Mouse (Mus musculus): ENCODE data around the gene Elfn2. TPM values are rescaled to one million over a fixed set of nuclear protein-coding genes. Genes with fewer than 3 reads are reported as not detected.

Gene Elfn2
- total and polyA plus RNA-seq, 2 experiments from 2014 or later = 10.1 to 51.6 TPM

DNA sequence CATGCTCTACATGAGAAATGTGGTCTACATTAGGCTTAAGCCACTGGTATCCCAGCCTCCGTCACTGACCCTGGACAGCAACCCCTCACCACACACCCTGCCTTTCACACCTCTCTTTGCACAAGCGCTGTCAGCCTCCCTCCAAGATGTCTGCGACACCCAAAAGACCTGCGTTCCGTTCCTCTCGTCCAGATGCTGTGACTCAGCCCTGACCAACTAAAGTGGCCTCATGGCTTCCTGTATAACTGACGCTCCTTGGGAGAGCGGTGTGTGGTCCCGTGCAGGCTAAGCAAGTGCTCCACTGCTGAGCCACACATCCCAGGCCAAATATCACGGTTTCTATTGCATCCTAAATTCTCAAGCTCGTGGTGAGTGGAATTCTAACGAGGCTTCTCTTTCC is 22.1 kb upstream of the Elfn2 start:
- ATAC-seq (no peak), DNase-seq (no peak)
- Histone ChIP-seq H3K27ac (ENCODE audit: low read depth, low read length) (no peak overlapping the region), H3K27me3 (ENCODE audit: insufficient read depth, low read length) (no peaks in the 10 kb centered on the region), H3K9ac (no peak overlapping the region), H3K4me1 (ENCODE audit: insufficient read depth) (peaks cover 9% of the 10 kb centered on the region), H3K36me3 (ENCODE audit: insufficient read depth) (no peaks in the 10 kb centered on the region), H3K9me3 (ENCODE audit: low read length) (no peaks in the 10 kb centered on the region), H3K4me2 (ENCODE audit: low read depth) (no peak overlapping the region), H3K4me3 (ENCODE audit: low read depth, low read length) (no peak overlapping the region)
- WGBS = 69% methylated on average over 12 of the region's 12 CpGs
- no peak for TF ChIP-seq CTCF (IDR thresholded peaks at IDR 0.05; ENCODE audit: low read depth)

DNA sequence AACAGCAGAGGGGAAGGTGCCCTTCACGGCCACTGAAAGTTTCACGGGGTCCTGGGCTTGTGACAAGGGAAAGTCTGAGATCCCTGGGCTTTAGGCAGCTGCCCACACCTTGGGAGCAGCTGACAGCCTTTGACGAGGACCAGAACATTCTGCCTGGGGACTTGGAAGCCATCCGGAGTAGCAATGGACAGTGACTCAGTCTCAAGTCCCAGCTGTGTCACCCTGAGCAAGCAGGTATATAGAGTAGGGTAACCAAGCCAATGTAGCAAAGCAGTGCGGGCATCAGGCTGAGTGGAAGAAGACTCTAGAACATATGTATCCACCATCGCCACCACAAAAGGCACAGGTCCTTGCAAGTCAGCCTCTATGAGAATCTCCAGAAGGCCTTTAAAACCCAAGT is 18.6 kb upstream of the Elfn2 start:
- Histone ChIP-seq H3K9ac (no peak overlapping the region), H3K36me3 (ENCODE audit: insufficient read depth) (no peaks in the 10 kb centered on the region), H3K27me3 (ENCODE audit: insufficient read depth, low read length) (no peaks in the 10 kb centered on the region), H3K4me2 (ENCODE audit: low read depth) (no peak overlapping the region), H3K4me3 (ENCODE audit: low read depth, low read length) (no peak overlapping the region), H3K4me1 (ENCODE audit: insufficient read depth) (peaks cover 16% of the 10 kb centered on the region), H3K9me3 (ENCODE audit: low read length) (no peaks in the 10 kb centered on the region), H3K27ac (ENCODE audit: low read depth, low read length) (peak overlapping the region; percentile 74)
- 61% methylated on average over 6 of the region's 6 CpGs for WGBS
- DNase-seq (no peak), ATAC-seq (no peak)
- no peak for TF ChIP-seq CTCF (IDR thresholded peaks at IDR 0.05; ENCODE audit: low read depth)

DNA sequence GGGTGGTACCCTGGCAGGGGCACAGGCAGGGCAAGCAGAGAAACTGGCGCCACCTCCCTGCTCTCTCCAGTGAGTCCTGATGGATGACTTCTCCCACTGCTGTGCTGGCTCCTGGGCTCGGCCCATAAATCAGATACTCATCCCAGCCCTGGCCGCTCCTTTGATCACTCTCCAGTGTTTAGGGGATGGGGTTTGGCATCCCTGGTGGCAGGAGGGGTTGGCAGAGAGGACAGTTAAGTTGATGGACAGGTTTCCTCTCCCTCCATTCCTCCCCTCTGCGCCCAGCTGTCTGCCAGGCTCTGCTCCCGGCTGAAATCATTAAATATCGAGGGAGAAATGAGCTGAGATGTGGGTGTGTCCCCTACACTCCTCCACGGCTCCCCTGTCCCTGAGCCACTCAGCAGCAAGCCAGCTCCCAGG is 18.1 kb upstream of the Elfn2 start:
- Histone ChIP-seq H3K36me3 (ENCODE audit: insufficient read depth) (no peaks in the 10 kb centered on the region), H3K27ac (ENCODE audit: low read depth, low read length) (peak overlapping the region; percentile 86), H3K9me3 (ENCODE audit: low read length) (no peaks in the 10 kb centered on the region), H3K27me3 (ENCODE audit: insufficient read depth, low read length) (no peaks in the 10 kb centered on the region), H3K4me3 (ENCODE audit: low read depth, low read length) (no peak overlapping the region), H3K4me2 (ENCODE audit: low read depth) (no peak overlapping the region), H3K9ac (no peak overlapping the region), H3K4me1 (ENCODE audit: insufficient read depth) (peaks cover 16% of the 10 kb centered on the region)
- no peak for TF ChIP-seq CTCF (IDR thresholded peaks at IDR 0.05; ENCODE audit: low read depth)
- peak; percentile 64 for ATAC-seq
- WGBS = 18% methylated on average over 7 of the region's 7 CpGs
- peak; percentile 67 for DNase-seq

DNA sequence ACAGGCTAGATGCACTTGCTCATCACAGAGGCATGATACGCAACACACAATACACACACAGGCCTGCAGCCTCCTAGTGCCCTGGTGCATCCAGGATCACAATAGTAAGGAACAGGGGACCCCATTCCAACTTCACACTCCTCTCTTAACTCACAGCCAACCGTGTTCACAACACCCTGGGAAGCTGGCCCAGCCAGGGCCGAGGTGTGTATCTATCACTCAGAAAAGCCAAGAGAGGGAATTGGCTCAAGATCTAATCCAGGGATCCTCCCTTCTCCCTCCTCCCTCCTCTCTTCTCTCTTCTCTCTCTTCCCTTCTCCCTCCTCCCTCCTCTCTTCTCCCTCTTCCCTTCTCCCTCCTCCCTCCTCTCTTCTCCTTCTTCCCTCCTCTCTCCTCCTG is 17.6 kb upstream of the Elfn2 start:
- H3K36me3 ChIP-seq (ENCODE audit: insufficient read depth) = no peaks in the 10 kb centered on the region
- no peak overlapping the region for H3K4me3 ChIP-seq (ENCODE audit: low read depth, low read length)
- H3K9ac ChIP-seq = peak overlapping the region; percentile 22; the same call in 1 of the 2 replicates
- WGBS = 31% methylated on average over 3 of the region's 3 CpGs
- H3K4me2 ChIP-seq (ENCODE audit: low read depth) = 0 out of 2 replicates have a peak overlapping the region, but pooled peaks have one; percentile 6
- H3K27ac ChIP-seq (ENCODE audit: low read depth, low read length) = peak overlapping the region; percentile 86
- ATAC-seq (peak; percentile 21), DNase-seq (no peak)
- H3K4me1 ChIP-seq (ENCODE audit: insufficient read depth) = peaks cover 16% of the 10 kb centered on the region
- H3K9me3 ChIP-seq (ENCODE audit: low read length) = no peaks in the 10 kb centered on the region
- TF ChIP-seq CTCF (IDR thresholded peaks at IDR 0.05; ENCODE audit: low read depth) = no peak
- H3K27me3 ChIP-seq (ENCODE audit: insufficient read depth, low read length) = no peaks in the 10 kb centered on the region

DNA sequence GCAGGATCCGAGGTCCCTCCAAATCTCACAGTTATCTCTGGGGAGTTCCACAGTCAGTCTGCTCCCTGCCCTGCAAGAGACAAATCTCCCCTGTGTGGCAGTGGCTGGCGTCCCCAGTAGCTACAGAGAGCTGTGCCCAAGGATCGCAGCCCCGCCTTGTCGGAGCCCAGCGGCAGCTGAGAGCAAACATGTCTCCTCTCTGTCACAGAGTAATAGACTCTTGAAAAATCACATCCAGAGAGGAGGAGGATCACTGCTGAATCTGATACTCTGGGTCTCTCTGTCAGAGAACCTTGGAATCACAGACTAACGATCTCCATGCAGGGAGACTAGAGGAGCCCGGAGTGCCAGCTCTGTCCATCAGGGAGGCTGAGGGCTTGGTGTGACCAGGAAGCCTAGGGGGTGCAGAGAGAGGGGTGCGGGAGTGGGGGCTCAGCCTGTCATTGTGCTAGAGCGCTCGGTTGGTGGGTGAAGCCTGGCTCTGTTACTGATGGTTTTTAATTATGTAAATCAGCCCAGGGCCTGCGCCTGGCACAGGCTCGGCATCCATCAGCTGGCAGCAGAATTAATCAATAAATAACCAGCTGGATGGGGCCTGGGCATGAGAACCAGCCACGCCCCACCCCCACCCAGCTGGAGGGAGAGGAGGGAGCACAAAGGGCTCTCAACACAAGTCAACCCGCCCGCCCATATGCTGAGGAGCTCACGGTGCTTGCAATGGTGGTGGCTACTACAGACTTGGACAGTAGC is 17.0 kb upstream of the Elfn2 start:
- no peaks in the 10 kb centered on the region for H3K27me3 ChIP-seq (ENCODE audit: insufficient read depth, low read length)
- peaks cover 16% of the 10 kb centered on the region for H3K4me1 ChIP-seq (ENCODE audit: insufficient read depth)
- 0 out of 2 replicates have a peak overlapping the region, but pooled peaks have one; percentile 6 for H3K4me2 ChIP-seq (ENCODE audit: low read depth)
- 0 out of 2 replicates have a peak, but pooled peaks have one; percentile 1 for TF ChIP-seq CTCF (IDR thresholded peaks at IDR 0.05; ENCODE audit: low read depth)
- no peaks in the 10 kb centered on the region for H3K36me3 ChIP-seq (ENCODE audit: insufficient read depth)
- ATAC-seq (peak; percentile 91), DNase-seq (peak; percentile 81)
- H3K9ac ChIP-seq = peak overlapping the region; percentile 43; the same call in 1 of the 2 replicates
- peak overlapping the region; percentile 86 for H3K27ac ChIP-seq (ENCODE audit: low read depth, low read length)
- no peak overlapping the region for H3K4me3 ChIP-seq (ENCODE audit: low read depth, low read length)
- WGBS = 9% methylated on average over 17 of the region's 17 CpGs
- H3K9me3 ChIP-seq (ENCODE audit: low read length) = no peaks in the 10 kb centered on the region

DNA sequence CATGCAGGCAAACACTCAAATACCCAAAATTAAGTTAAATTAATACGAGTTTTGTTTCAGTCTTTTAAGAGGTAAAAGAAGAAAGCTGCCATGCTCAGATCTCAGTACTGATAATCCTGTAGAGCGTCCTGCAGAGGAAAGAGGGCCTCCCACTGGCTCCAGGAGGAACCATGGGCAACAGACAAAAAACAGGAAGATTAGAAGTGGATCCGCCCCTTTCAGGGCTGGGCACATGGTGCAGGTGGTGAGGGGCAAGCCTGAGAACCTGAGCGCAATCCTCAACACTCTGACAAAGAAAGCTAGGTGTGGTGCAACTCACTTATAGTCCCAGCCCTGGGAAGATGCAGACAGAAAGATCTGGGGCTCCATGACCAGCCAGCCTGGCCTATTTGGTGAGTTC is 13.3 kb upstream of the Elfn2 start:
- no peak overlapping the region for H3K4me3 ChIP-seq (ENCODE audit: low read depth, low read length)
- no peak overlapping the region for H3K27ac ChIP-seq (ENCODE audit: low read depth, low read length)
- H3K9me3 ChIP-seq (ENCODE audit: low read length) = no peaks in the 10 kb centered on the region
- TF ChIP-seq CTCF (IDR thresholded peaks at IDR 0.05; ENCODE audit: low read depth) = no peak
- ATAC-seq (no peak), DNase-seq (no peak)
- H3K9ac ChIP-seq = no peak overlapping the region
- H3K27me3 ChIP-seq (ENCODE audit: insufficient read depth, low read length) = no peaks in the 10 kb centered on the region
- no peaks in the 10 kb centered on the region for H3K36me3 ChIP-seq (ENCODE audit: insufficient read depth)
- no peak overlapping the region for H3K4me2 ChIP-seq (ENCODE audit: low read depth)
- WGBS = 44% methylated on average over 4 of the region's 4 CpGs
- peaks cover 16% of the 10 kb centered on the region for H3K4me1 ChIP-seq (ENCODE audit: insufficient read depth)

DNA sequence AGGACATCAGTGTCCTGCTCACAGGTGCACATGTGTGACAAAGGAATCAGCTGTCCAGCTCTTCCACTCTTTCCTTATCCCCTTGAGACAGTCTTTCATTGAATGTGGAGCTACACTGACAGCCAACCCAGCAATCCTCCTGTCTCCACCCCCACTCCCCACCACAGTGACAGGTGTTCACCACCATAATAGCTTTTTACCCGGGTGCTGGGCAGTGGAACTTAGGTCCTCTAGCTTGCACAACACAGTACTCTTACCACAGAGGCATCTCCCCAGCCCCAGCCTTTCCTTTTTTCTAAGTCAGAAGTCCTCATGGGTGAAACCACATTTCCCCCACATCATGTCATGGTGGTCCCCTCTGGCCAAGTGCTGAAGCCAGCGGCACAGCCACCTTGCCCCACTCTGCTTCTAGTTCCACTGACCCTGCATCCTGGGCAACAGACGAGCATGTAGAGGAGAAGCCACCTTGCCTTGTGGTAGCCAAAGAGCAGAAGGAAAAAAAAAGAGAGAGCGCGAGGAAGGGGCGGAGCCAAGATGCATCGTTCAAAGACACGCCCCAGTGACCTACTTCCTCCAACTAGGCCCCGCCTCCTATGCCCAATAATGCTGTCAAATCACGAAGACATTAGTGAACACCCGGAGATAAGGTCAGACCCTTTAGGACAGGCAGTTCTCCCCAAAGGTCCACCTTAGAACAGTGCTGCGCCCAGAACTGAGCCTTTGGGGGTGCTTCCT is 11.9 kb upstream of the Elfn2 start:
- Histone ChIP-seq H3K36me3 (ENCODE audit: insufficient read depth) (no peaks in the 10 kb centered on the region), H3K4me3 (ENCODE audit: low read depth, low read length) (no peak overlapping the region), H3K27ac (ENCODE audit: low read depth, low read length) (no peak overlapping the region), H3K4me2 (ENCODE audit: low read depth) (no peak overlapping the region), H3K27me3 (ENCODE audit: insufficient read depth, low read length) (no peaks in the 10 kb centered on the region), H3K9me3 (ENCODE audit: low read length) (no peaks in the 10 kb centered on the region), H3K4me1 (ENCODE audit: insufficient read depth) (peaks cover 5% of the 10 kb centered on the region), H3K9ac (no peak overlapping the region)
- ATAC-seq = no peak
- TF ChIP-seq CTCF (IDR thresholded peaks at IDR 0.05; ENCODE audit: low read depth) = no peak
- WGBS = 89% methylated on average over 12 of the region's 12 CpGs
- DNase-seq = no peak

All from forebrain, postnatal 0 days (tissue).